Mouse (Mus musculus) liver, embryonic 14.5 days (tissue): ENCODE data around the gene Ccn5. TPM values are rescaled to one million over a fixed set of nuclear protein-coding genes. Genes with fewer than 3 reads are reported as not detected.

Experiments
- ATAC-seq: fragments of 200-750 bp; cut with Nextera tagmentation; 2 replicates; pipeline ENCODE4 v1.8.0; 2017; ENCODE audit warnings: moderate number of reproducible peaks, mild to moderate bottlenecking, moderate library complexity; ENCODE audit not compliant: insufficient read depth
- DNase-seq, 3 experiments: peaks; one replicate each; pipeline ENCODE4 v3.0.0-alpha.2; 2012 to 2013; ENCODE audit warnings: low read depth in 3 of 3, low spot score in 3 of 3
- H3K27ac ChIP-seq: fragments of 300-500 bp; sonication (generic); 2 replicates; pipeline ENCODE4 v1.5.1; 2014; ENCODE audit warnings: moderate library complexity, mild to moderate bottlenecking, control low read depth, inconsistent platforms
- H3K27me3 ChIP-seq: fragments of 300-500 bp; sonication (generic); 2 replicates; pipeline ENCODE4 v1.6.1; 2014; ENCODE audit warnings: mild to moderate bottlenecking, low read length, moderate library complexity; ENCODE audit not compliant: control insufficient read depth, insufficient read depth
- H3K36me3 ChIP-seq: fragments of 300-500 bp; sonication (generic); replicated peaks from 2 replicates; pipeline ENCODE4 v1.6.1; 2014; ENCODE audit warnings: low read depth; ENCODE audit not compliant: control insufficient read depth, insufficient read depth
- H3K4me1 ChIP-seq, 2 experiments: fragments of 200-500 bp in 1 of 2; fragments of 300-500 bp in 1 of 2; sonication (generic) in 1 of 2; replicated peaks; 2 replicates each; pipeline ENCODE4 v1.6.1; 2012 to 2014; ENCODE audit warnings: antibody characterized with exemption in 1 of 2, inconsistent platforms in 1 of 2, low read length in 1 of 2; ENCODE audit not compliant: control insufficient read depth in 2 of 2, insufficient read depth in 2 of 2
- H3K4me2 ChIP-seq: fragments of 300-500 bp; sonication (generic); 2 replicates; pipeline ENCODE4 v1.6.1; 2014; ENCODE audit warnings: low read depth, mild to moderate bottlenecking, control low read depth, moderate library complexity
- H3K4me3 ChIP-seq, 2 experiments: fragments of 200-500 bp in 1 of 2; fragments of 300-500 bp in 1 of 2; sonication (generic) in 1 of 2; 2 replicates each; pipeline ENCODE4 v1.5.1; 2012 to 2014; ENCODE audit warnings: low read depth in 2 of 2, low read length in 2 of 2, mild to moderate bottlenecking in 2 of 2, control low read depth in 1 of 2, inconsistent platforms in 1 of 2, moderate library complexity in 1 of 2; ENCODE audit not compliant: insufficient read depth in 1 of 2
- H3K9ac ChIP-seq: fragments of 300-500 bp; sonication (generic); replicated peaks from 2 replicates; pipeline ENCODE4 v1.6.1; 2014; ENCODE audit warnings: mild to moderate bottlenecking, control low read depth, moderate library complexity
- H3K9me3 ChIP-seq: fragments of 300-500 bp; sonication (generic); 2 replicates; pipeline ENCODE4 v1.6.1; 2016; ENCODE audit warnings: low read length, mixed read lengths; ENCODE audit not compliant: control insufficient read depth
- CTCF ChIP-seq: IDR thresholded peaks from 2 replicates; pipeline ENCODE4 v1.5.1; 2016; ENCODE audit warnings: antibody characterized with exemption, low read depth, control low read depth
- EP300 ChIP-seq: IDR thresholded peaks from 2 replicates; pipeline ENCODE4 v1.6.1; 2016; ENCODE audit warnings: antibody characterized with exemption, low read depth
- WGBS: fragments of 180-500 bp; shearing (Covaris S2); extraction: QIAGEN DNeasy Blood & Tissue Kit; methylation state at CpG from one replicate; pipeline ENCODE4 v1.1.7; 2014; ENCODE audit not compliant: insufficient replicate concordance; 5-methylcytosine and 5-hydroxymethylcytosine counted together
- polyA plus RNA-seq, 2 experiments: library from polyadenylated mRNA; depleted of rRNA in 1 of 2; stranded (reverse) in 1 of 2; unstranded in 1 of 2; fragments of >200 nt; fragmentation: Nextera tagmentation in 1 of 2; extraction: Ambion mirVana in 1 of 2; gene quantifications; 2 replicates each; pipeline versions ENCODE4 v1.2.1 to v1.2.3; 2012 to 2014

Ccn5 gene
- polyA plus RNA-seq, 2 experiments: 0.11 TPM; not detected in 1

DNA sequence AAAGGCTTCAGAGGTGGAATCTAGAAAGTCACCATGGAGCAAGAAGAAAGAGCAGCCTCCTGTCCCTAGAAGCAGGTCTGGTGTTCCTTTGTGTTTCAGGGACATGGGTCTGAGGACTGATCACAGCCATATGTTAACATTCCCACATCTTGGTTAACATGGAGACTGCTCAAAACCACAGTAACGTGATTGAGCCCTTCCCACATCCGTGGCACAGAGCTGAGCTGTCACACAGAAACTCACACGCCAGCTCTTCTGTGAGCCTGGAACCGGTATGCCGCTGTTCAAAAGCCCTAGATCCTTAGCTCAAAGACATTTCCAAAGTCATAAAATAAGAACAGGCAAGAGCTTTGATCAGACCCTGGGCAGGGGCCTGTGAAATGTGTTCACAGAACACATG is 19.3 kb upstream of the Ccn5 start:
- Histone ChIP-seq H3K36me3 (no peaks in the 10 kb centered on the region), H3K4me1 (peaks cover 0 to 2% of the 10 kb centered on the region in 2 experiments; a peak in 1 of 4 replicates), H3K4me3 (no peak overlapping the region), H3K27me3 (no peaks in the 10 kb centered on the region), H3K9ac (no peak overlapping the region), H3K27ac (no peak overlapping the region), H3K9me3 (no peaks in the 10 kb centered on the region), H3K4me2 (no peak overlapping the region)
- TF ChIP-seq CTCF (no peak), EP300 (no peak)
- no peak for ATAC-seq
- no peak for DNase-seq
- WGBS: 62% methylated on average over 5 of the region's 5 CpGs

DNA sequence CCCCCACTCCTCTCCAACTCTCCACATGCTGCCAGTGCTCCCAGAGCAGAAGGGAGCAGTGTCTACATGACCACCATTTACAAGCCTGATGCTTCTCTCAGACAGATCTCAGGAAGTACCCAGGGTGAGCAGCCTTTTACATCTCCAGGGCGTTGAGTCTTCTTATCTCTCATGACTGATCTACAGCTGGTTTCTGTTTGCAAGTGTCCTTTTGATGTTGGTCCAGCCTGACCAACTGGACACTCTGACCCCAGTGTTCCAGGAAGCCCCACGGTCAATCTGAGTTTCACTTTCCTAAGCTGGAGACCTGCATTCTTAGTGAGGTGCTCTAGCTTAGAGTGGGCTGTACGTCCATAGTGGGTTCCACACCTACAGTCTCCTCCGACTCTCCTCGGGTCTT is 16.8 kb upstream of the Ccn5 start:
- H3K9ac ChIP-seq: no peak overlapping the region
- ATAC-seq (no peak), DNase-seq (no peak)
- peaks cover 0 to 2% of the 10 kb centered on the region in 2 experiments; a peak in 1 of 4 replicates for H3K4me1 ChIP-seq
- H3K36me3 ChIP-seq: no peaks in the 10 kb centered on the region
- H3K27ac ChIP-seq: no peak overlapping the region
- TF ChIP-seq CTCF (no peak), EP300 (no peak)
- H3K4me2 ChIP-seq: no peak overlapping the region
- H3K9me3 ChIP-seq: no peaks in the 10 kb centered on the region
- no peak overlapping the region for H3K4me3 ChIP-seq
- H3K27me3 ChIP-seq: no peaks in the 10 kb centered on the region
- 26% methylated on average over 5 of the region's 5 CpGs for WGBS

DNA sequence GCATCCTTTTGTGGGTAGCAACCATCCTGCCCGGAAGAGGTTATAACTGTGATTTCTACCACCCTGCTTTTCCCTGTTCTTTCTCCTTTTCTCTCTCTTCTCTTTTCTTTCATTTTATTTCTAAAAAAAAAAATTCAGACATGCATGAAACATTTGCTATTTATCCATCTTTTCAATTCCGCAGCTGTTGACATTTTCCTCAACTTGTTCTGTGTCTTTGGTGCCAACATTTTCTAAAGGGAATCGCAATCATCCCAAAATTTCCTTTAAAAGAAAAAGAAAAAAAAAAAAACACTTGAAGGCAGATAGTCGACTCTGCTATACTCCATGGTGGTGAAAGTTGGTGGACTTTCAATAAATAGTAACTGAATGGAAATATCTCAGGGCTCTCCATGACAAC is 11.5 kb upstream of the Ccn5 start:
- DNase-seq (no peak), ATAC-seq (no peak)
- Histone ChIP-seq H3K4me1 (peaks cover 0 to under 1% of the 10 kb centered on the region in 2 experiments; a peak in 1 of 4 replicates), H3K4me3 (no peak overlapping the region), H3K36me3 (no peaks in the 10 kb centered on the region), H3K4me2 (no peak overlapping the region), H3K27me3 (no peaks in the 10 kb centered on the region), H3K27ac (no peak overlapping the region), H3K9me3 (no peaks in the 10 kb centered on the region), H3K9ac (no peak overlapping the region)
- TF ChIP-seq CTCF (no peak), EP300 (no peak)
- 67% methylated on average over 4 of the region's 4 CpGs for WGBS

DNA sequence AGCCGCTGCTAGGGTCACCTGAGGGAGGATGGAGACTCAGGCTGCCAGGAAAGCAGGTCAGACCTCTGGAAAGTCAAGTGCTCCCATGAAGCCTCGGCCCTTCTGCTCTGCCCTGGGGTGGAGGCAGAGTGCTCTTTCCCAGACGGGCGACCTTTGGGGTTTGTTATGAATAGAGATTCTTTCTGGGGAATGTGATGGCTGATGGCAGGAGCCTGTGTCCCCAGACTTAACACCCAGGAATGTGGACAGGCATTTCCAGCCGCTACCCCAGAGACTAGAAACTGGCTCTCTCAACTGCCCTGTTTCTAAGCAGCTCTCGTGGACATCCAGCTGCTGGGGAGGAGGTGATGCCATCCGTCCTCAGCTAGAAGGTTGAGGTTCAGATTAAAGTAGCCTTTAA is 11.0 kb upstream of the Ccn5 start:
- DNase-seq: no peak
- 47% methylated on average over 7 of the region's 7 CpGs for WGBS
- Histone ChIP-seq H3K27me3 (no peaks in the 10 kb centered on the region), H3K9ac (no peak overlapping the region), H3K9me3 (no peaks in the 10 kb centered on the region), H3K4me1 (no peaks in the 10 kb centered on the region), H3K27ac (no peak overlapping the region), H3K36me3 (no peaks in the 10 kb centered on the region), H3K4me3 (no peak overlapping the region), H3K4me2 (no peak overlapping the region)
- TF ChIP-seq CTCF: no peak
- no peak for TF ChIP-seq EP300
- no peak for ATAC-seq

DNA sequence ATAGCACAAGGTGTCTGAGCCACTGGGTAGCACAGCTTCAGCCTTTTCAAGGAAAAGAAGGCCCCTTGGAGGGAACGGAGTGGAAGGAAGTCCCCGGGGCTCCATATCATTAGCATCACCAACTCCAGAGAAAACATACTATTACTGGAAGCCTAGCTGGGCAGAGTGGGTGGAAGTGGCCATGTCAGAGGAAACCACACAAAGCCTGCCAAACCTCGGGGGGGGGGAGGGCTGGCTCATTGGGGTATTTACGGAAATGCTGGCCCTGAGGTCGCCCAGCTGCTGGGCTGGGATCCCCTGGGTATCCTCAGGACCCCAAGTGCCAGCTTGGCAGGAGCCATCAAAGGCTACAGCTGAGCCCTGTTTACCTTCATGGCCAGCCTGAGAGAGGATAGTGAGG is 7.6 kb upstream of the Ccn5 start:
- 16% methylated on average over 5 of the region's 5 CpGs for WGBS
- DNase-seq: no peak
- H3K4me1 ChIP-seq: no peaks in the 10 kb centered on the region
- TF ChIP-seq CTCF: no peak
- no peak for TF ChIP-seq EP300
- no peak overlapping the region for H3K27ac ChIP-seq
- no peak for ATAC-seq
- no peak overlapping the region for H3K4me3 ChIP-seq
- no peaks in the 10 kb centered on the region for H3K9me3 ChIP-seq
- no peaks in the 10 kb centered on the region for H3K36me3 ChIP-seq
- no peak overlapping the region for H3K9ac ChIP-seq
- H3K4me2 ChIP-seq: no peak overlapping the region
- no peaks in the 10 kb centered on the region for H3K27me3 ChIP-seq
